Mouse (Mus musculus) MEL (cell line): ENCODE results near the gene A630089N07Rik.
"Not testable (repeated sequence)": the region's sequence is repeated elsewhere in the genome, so short reads cannot be mapped to it uniquely, and the experiment has no call there.

Source experiments
- CTCF ChIP-seq, 3 experiments: IDR thresholded peaks in 2 of 3; conservative IDR thresholded peaks in 1 of 3; 2 replicates each; pipeline ENCODE4 v1.5.1; 2011 to 2012; ENCODE audit warnings: low read length in 3 of 3, low read depth in 2 of 3, mild to moderate bottlenecking in 2 of 3, improper control_type of control experiment in 1 of 3, inconsistent platforms in 1 of 3, mixed read lengths in 1 of 3, moderate library complexity in 1 of 3; ENCODE audit not compliant: control insufficient read depth in 1 of 3, insufficient read depth in 1 of 3, poor library complexity in 1 of 3, severe bottlenecking in 1 of 3
- ELF1 ChIP-seq: IDR thresholded peaks from 2 replicates; pipeline ENCODE4 v1.6.1; 2014; ENCODE audit warnings: low read depth, mild to moderate bottlenecking, inconsistent platforms, low read length, improper control_type of control experiment, moderate library complexity
- EP300 ChIP-seq, 2 experiments: IDR thresholded peaks; 2 replicates each; pipeline ENCODE4 v1.6.1; 2011; ENCODE audit warnings: improper control_type of control experiment in 2 of 2, low read length in 2 of 2, low read depth in 1 of 2, mild to moderate bottlenecking in 1 of 2
- KAT2A ChIP-seq: conservative IDR thresholded peaks from 2 replicates; pipeline ENCODE4 v1.6.1; 2012; ENCODE audit warnings: low read depth, low read length, improper control_type of control experiment, inconsistent platforms
- MAFK ChIP-seq: IDR thresholded peaks from 2 replicates; pipeline ENCODE4 v1.6.1; 2011; ENCODE audit warnings: low read depth, mild to moderate bottlenecking, low read length, improper control_type of control experiment, borderline replicate concordance
- POLR2A ChIP-seq, 2 experiments: IDR thresholded peaks; 2 replicates each; pipeline ENCODE4 v1.6.1; 2011 to 2012; ENCODE audit warnings: low read length in 2 of 2, mild to moderate bottlenecking in 2 of 2, control low read depth in 1 of 2, improper control_type of control experiment in 1 of 2, low read depth in 1 of 2, moderate library complexity in 1 of 2; ENCODE audit not compliant: control insufficient read depth in 1 of 2, insufficient read depth in 1 of 2, poor library complexity in 1 of 2
- POLR2AphosphoS2 ChIP-seq: IDR thresholded peaks from 2 replicates; pipeline ENCODE4 v1.6.1; 2011; ENCODE audit warnings: low read length, improper control_type of control experiment
- USF2 ChIP-seq, 2 experiments: IDR thresholded peaks; 2 replicates each; pipeline ENCODE4 v1.6.1; 2011 to 2012; ENCODE audit warnings: improper control_type of control experiment in 2 of 2, low read length in 2 of 2, borderline replicate concordance in 1 of 2, inconsistent platforms in 1 of 2, low read depth in 1 of 2, mild to moderate bottlenecking in 1 of 2; ENCODE audit not compliant: insufficient read depth in 1 of 2
- ZMIZ1 ChIP-seq: IDR thresholded peaks from 2 replicates; pipeline ENCODE4 v1.6.1; 2012; ENCODE audit warnings: low read depth, mild to moderate bottlenecking, inconsistent platforms, low read length, improper control_type of control experiment, moderate library complexity

- TF ChIP-seq USF2 (IDR thresholded peaks at IDR 0.05; ENCODE audit: borderline replicate concordance in 1 of 2, insufficient read depth in 1 of 2, low read depth in 1 of 2, low read length in 2 of 2); CTCF (IDR thresholded peaks at IDR 0.05 in 2 of 3, conservative IDR thresholded peaks at IDR 0.05 in 1 of 3; ENCODE audit: control insufficient read depth in 1 of 3, insufficient read depth in 1 of 3, low read depth in 2 of 3, low read length in 3 of 3, poor library complexity in 1 of 3, severe bottlenecking in 1 of 3); KAT2A; EP300 (IDR thresholded peaks at IDR 0.05; ENCODE audit: low read depth in 1 of 2, low read length in 2 of 2); ELF1; POLR2A (IDR thresholded peaks at IDR 0.05; ENCODE audit: control insufficient read depth in 1 of 2, insufficient read depth in 1 of 2, low read depth in 1 of 2, low read length in 2 of 2, poor library complexity in 1 of 2); MAFK; ZMIZ1; POLR2AphosphoS2: not testable (repeated sequence)
Measured at GRCm38 (mm10) chr16:98034971-98035370, 47.3 kb downstream of the A630089N07Rik start.
